Mouse (Mus musculus) cortical plate, adult 2 months (tissue): ENCODE results near the gene Snrpe.

Source experiments
- CTCF ChIP-seq: fragments of 200-500 bp; IDR thresholded peaks from 2 replicates; pipeline ENCODE4 v1.5.1; 2011; ENCODE audit warnings: mild to moderate bottlenecking, control low read depth, low read length; ENCODE audit not compliant: insufficient read depth; ENCODE audit errors: extremely low read depth
- POLR2A ChIP-seq: fragments of 200-500 bp; IDR thresholded peaks from 2 replicates; pipeline ENCODE4 v1.6.1; 2011; ENCODE audit warnings: mild to moderate bottlenecking, low read length, control low read depth; ENCODE audit not compliant: insufficient read depth; ENCODE audit errors: extremely low read depth

DNA sequence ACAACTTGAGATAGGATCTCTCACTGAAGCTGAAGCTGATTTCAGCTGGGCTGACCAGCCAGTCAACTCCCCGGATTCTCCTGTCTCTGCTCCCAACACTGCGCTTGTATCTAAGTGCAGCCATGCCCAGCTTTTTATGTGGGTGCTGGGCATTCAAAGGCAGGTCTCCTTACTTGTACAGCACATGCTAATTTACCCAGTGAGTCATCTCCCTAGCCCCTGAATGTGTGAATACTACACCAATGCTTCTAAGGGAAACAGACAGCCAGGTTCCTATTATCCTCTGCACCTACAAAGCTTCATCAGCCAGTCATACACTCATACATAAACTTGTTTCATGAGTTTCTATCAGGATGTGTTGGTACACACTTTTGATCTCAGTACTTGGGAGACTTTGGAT, 31.1 kb upstream of the Snrpe start:
- TF ChIP-seq CTCF = no peak
- TF ChIP-seq POLR2A = no peak
